Mouse (Mus musculus) urinary bladder, adult 2 months (tissue): ENCODE measurements around the gene Med28. TPM values are rescaled to one million over a fixed set of nuclear protein-coding genes. Genes with fewer than 3 reads are reported as not detected.

Experiments
- DNase-seq: peaks from one replicate; pipeline ENCODE4 v3.0.0; 2022; ENCODE audit warnings: low spot score
- polyA plus RNA-seq: library from polyadenylated mRNA; depleted of rRNA; stranded (reverse); fragments of >200 nt; gene quantifications from 2 replicates; pipeline ENCODE4 v1.2.3, GENCODE M21; 2012

Med28 gene
- polyA plus RNA-seq, 1 experiment, result 119 TPM

GRCm38 (mm10) chr5:45512908-45513307 is 7.1 kb upstream of the Med28 start:
- DNase-seq, result no peak

- no peak for DNase-seq
These were observed 6.5 kb upstream of the Med28 start for GRCm38 (mm10) chr5:45513511-45513910.

GRCm38 (mm10) chr5:45514599-45514998 is 5.4 kb upstream of the Med28 start:
- DNase-seq, result no peak

- DNase-seq, result no peak
These were observed 4.8 kb upstream of the Med28 start for GRCm38 (mm10) chr5:45515151-45515743.

GRCm38 (mm10) chr5:45520809-45521110 is 731 bp downstream of the Med28 start:
- DNase-seq, result no peak

- no peak for DNase-seq
These were observed 1.6 kb downstream of the Med28 start for GRCm38 (mm10) chr5:45521601-45522000.

- no peak for DNase-seq
These were observed 5.1 kb downstream of the Med28 start for GRCm38 (mm10) chr5:45525101-45525500.

- no peak for DNase-seq
These were observed 6.3 kb downstream of the Med28 start for GRCm38 (mm10) chr5:45526338-45526737.

- no peak for DNase-seq
These were observed 9.7 kb downstream of the Med28 start for GRCm38 (mm10) chr5:45529696-45530095.

GRCm38 (mm10) chr5:45534319-45535098 is 14.5 kb downstream of the Med28 start:
- no peak for DNase-seq

GRCm38 (mm10) chr5:45535177-45535576 is 15.1 kb downstream of the Med28 start:
- DNase-seq, result no peak

- DNase-seq, result no peak
These were observed 19.5 kb downstream of the Med28 start for GRCm38 (mm10) chr5:45539502-45539901.

GRCm38 (mm10) chr5:45543374-45543773 is 23.3 kb downstream of the Med28 start:
- DNase-seq, result no peak

GRCm38 (mm10) chr5:45549586-45549985 is 29.6 kb downstream of the Med28 start:
- no peak for DNase-seq

- no peak for DNase-seq
These were observed 44.0 kb downstream of the Med28 start for GRCm38 (mm10) chr5:45564054-45564453.

- DNase-seq, result no peak
These were observed 45.8 kb downstream of the Med28 start for GRCm38 (mm10) chr5:45565829-45566228.

- no peak for DNase-seq
These were observed 52.8 kb downstream of the Med28 start for GRCm38 (mm10) chr5:45572816-45573215.

- DNase-seq, result no peak
These were observed 56.7 kb downstream of the Med28 start for GRCm38 (mm10) chr5:45576716-45577115.

- DNase-seq, result no peak
These were observed 57.3 kb downstream of the Med28 start for GRCm38 (mm10) chr5:45577376-45577775.
